Mouse (Mus musculus) layer of hippocampus, adult 9-11 months (tissue): Measurements from ENCODE around the gene Cyp2j5.
A peak's percentile ranks its signal among the peaks of the same experiment; 100 is the strongest.
"Not testable (repeated sequence)": the region's sequence is repeated elsewhere in the genome, so short reads cannot be mapped to it uniquely, and the experiment has no call there.

ENCODE experiments used
- DNase-seq: peaks from one replicate; pipeline ENCODE4 v3.0.0; 2022

Cyp2j5 gene

DNA sequence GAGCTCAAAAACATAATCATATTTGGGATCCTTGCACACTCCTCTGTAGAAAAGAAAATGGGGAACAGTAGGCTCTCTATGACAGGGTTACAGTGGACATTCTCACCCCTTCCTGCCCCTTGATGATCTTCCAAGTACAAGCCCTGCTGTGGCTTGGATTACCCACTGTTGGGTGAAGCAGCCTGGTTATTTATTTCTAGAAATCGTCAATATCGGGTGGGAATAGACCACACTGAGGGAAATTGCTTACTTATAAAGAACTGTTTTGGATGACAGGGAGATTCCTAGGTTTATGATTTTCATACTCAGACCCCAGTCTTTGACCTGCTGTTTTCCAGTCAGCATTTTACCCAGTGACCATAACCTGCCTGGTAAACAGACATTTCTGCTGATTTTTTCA, at the start of gene Cyp2j5:
Gene Cyp2j5 (minus strand): TSS at position 164 of the 400 bp plus-strand sequence.
- DNase-seq = no peak

DNA sequence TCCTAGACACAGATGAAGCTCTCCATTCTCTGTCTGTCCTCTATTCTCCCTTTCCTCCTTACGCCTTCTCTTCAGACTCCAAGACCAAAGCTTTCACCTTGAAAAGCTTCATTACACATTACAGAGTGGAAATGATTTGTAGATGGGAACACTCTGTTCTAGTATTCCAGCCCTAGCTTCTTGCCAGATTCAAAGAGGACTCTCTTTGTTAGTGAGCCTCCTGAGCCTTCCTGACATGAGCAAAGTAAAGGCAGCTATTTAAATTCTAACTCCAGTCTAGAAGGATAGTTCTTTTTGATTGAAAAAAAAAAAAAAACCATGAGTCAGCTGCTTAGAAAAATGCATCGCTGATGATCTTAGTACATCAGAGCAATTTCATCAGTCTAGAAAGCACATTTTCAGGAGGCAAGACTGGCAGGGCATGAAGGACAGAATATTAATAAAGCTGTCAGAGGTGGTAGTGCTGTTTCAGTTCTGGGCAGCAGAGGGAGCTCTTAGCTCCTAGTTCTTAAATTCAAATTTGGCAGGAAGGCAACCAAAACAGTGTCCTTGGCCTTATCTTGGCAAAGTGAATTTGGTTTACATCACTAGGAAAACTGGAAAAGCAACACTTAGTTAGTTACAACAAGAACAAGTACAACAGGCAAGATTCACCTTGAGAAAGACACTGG, 41.5 kb upstream of the Cyp2j5 start:
- DNase-seq = peak; percentile 51

DNA sequence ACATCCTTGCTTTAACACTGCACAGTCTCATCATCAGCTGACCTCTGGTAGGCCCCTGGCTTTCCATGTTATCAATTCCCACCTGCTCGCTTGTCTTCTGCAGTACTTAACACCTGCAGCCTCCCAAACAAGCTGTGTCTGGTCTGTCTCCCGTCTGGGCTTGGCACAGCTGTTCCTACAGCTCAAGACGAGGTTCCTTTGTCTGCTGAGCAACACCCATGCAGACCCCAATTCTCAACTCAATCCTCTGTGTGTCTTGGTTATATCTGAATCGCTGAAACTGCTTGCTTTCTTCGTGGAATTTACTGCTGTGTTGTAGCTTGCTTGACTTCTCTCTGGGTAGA, 34.2 kb upstream of the Cyp2j5 start:
- no peak for DNase-seq

DNA sequence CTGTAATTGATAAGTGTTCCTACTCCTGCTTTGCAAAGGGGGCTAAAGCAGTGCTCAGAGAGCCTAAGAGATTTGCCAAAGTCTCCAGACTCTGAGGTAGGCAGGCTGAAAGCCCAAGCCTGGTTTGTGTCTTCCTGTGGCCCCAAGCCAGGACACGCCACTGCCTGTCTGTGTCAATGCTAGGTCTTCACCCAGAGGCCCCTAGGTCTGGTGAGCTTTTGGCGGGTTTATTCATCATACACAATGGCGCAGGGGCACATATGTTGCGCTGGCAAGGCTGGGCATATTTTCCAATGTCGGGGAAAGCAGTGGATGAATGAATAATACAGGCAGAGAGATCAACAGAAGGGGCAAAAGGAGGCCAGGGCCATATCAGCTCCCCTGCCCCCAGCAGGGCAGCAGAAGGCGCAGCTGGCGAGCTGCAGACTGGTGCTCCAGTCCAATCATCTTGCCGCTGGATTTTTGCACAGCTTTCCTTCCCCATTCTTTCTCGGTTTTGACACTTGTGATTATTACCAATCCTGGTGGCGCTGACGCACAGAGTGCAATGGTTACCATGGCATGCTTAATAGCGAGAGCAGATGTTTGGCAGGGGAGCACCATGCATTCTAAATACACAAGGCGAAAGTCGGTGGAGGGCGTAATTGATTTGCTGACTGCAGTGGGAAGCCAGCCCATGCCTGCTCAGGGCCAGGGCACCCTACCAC, 33.7 kb upstream of the Cyp2j5 start:
- peak; percentile 60 for DNase-seq

DNA sequence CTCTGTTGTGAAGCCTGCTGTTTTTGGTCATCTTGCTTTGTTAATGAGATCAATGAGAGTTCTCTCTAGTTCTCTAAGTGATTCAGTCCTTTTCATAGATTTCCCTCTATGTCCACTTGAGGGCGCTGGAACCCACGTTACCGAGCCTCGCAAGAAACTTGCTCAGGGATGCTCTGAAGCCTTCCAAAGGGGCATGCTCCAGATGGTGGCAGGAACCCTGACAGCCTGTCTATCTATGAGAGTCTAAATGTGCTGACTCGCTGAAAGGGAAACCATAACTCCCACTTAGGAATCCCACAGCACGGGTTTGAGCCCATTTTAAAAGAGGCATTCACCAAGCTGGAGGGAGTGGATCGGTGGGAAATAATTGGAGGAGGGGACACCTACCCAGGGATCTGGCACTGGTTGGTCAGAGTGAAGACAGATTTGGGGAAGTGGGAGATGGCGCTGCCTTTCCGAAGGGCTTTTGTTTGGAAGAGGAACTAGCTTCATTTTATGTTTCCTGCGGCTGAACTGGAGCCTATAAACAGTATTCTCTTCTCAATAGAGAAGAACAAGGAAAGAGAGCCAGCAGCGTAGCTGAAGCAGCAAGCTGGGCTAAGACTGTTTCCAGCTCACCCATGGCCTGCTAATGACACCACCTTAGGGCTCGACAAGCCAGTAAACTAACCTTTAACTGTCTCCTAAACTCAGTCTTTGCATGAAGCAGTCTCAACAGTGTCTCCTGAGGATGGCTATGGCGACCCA, 32.8 kb upstream of the Cyp2j5 start:
- peak; percentile 78 for DNase-seq

DNA sequence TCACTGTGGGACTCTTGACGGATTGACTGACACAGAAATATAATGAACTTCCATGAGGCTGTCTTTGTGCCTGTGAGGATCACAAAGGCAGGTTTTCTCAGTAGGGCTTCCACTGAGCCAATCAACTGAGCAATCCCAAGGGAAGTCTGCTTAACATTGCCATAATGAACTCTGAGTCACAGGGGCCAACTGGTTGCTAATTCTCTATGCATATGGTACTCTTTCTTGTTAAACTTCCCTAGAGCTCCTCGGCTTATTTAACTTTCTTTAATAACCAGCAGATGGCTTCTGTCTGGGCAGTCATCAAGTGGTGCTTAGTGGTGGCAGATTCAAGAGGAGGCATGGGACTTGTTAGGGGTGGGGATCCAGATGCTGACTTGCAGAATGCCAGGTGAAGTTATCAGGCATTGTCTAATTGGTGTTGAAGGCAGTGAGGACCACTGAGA, 23.4 kb upstream of the Cyp2j5 start:
- DNase-seq = no peak

DNA sequence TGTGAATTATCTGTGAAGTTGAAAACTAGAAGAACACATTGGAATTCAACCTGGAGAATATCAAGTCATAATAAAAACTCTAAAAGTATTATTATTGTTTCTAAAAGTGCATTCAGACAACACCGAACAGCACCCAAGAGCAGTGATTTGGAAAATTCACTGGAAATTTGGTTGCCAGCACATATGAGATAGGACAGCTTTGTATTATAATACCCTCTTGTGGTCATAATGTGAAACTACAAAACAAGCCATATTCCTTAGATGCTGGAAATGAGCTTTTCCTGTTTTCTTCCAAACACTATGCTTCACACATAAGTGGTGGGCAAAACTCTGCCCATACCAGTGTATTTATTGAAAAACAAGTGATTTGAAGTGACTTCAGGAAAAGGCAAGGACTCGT, 19.5 kb upstream of the Cyp2j5 start:
- DNase-seq = no peak

DNA sequence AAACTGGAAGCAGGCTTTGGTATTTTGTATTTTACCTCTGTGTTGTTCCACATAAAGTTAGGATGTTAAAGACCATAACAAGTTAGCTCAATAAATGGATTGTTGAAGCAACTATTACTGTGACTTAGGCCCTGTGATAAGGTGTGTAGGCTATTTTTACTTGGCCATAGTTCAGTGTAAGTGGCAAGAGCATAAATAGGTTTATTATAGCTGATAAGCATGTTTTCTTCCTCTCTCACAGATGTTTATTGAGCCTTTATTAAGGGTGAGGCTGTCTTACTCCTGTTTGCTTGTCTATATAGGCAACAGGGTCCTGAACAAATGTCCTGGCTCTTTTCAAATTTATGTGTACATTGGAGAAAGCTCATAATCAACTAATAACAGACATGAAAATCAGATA, 17.0 kb upstream of the Cyp2j5 start:
- no peak for DNase-seq

DNA sequence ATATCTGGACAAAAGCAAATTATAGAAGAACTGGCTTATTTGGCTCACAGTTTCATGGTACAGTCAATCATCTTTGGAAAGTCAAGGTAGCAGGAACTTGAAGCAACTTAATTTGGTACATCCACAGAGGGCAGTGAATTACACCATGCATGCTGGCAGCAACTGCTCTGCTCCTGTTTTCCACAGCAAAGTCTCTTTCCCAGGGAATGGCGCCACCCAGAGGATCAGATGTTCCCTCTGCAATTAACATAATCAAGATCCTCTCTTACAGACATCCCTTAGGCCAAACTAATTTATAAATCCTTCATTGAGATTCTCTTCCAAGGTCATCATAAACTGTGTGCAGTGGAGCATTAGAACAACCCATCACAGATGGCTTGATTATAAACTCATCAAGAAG, 16.3 kb upstream of the Cyp2j5 start:
- peak; percentile 17 for DNase-seq

DNA sequence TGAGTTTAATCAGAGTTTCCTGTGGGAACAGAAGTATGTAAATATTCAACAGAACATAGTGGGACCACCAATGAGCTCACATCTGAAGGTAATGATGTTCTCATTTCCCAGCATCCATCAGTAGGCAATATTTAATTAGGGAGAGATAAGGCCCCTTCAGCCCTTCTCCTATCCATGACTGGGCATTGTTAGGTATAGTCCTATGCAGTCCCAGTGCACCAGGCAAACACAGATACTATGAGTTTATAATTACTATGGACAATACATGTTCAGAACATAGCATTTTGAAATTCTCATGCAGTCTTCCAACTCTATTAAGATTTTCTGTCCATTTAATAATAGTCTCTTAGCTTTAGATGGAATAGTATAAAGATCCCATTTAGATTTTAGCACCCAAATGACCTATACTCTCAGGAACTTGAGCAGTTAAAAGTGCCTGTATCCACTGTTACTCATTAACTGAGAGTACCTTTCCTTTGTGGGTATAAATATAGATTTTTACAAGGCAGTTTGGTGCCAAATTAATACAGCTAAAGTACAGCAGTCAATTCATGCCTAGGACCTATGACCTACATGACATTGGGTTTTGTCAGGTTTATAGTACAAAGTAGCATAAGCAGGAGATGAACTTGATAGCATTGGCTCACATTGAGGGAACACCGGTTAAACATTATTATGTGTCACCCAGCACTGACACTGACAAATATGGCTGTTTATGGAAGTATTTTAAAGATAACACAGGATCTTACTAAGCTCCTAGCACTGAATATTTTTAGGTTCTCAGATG, 907 bp upstream of the Cyp2j5 start:
- DNase-seq = no peak

DNA sequence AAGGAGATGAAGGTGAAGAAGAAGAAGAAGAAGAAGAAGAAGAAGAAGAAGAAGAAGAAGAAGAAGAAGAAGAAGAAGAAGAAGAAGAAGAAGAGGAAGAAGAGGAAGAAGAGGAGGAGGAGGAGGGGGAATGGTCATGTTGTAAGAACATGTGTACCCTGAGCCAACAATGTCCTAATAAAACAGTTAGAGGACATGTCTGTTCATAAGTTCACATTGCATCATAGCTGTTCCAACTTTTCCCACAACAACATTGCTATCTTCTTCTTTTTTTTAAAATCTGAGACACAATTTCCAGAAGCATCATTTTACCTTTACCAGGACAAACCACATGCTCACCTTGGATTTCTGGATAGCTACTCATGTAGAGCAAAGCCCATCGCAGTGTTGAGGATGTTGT, 28.5 kb downstream of the Cyp2j5 start:
- DNase-seq = no peak

DNA sequence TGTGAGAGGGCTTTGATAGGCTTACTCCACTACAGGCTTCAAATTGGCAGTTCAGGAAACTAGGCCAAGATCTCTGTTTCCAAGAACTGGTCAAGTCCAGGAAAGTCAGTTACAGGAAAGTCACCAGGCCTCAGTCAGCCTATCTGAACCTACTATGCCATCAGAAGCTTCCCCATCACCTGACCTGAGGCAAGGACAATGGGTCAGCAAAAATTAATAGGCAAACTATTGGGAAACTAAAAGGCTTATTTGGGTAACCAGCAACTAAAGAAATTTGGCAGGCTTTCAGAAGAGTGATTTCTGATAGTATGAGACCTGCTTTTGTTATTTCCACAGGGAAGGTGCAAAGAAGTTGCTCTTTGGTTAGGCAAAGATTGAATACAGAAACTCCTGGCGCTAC, 41.5 kb downstream of the Cyp2j5 start:
- DNase-seq = no peak

DNA sequence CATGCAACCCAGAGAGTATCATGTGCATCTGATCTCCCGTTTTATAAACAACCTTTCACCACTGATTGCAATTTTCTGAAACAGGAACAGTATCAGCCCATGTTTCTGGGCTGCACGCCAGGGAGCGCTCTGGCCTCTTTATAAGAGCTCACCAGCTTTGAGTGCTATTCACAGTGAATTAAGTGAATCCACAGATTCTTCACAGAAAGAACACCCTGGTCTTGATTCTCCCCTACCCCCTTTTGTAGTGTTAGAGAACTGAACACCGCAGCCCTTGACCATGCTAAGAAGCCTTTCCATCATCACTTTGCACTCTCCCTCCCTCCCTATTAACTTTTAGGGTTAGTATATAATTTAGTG, 72.2 kb downstream of the Cyp2j5 start:
- DNase-seq = peak; percentile 79

DNA sequence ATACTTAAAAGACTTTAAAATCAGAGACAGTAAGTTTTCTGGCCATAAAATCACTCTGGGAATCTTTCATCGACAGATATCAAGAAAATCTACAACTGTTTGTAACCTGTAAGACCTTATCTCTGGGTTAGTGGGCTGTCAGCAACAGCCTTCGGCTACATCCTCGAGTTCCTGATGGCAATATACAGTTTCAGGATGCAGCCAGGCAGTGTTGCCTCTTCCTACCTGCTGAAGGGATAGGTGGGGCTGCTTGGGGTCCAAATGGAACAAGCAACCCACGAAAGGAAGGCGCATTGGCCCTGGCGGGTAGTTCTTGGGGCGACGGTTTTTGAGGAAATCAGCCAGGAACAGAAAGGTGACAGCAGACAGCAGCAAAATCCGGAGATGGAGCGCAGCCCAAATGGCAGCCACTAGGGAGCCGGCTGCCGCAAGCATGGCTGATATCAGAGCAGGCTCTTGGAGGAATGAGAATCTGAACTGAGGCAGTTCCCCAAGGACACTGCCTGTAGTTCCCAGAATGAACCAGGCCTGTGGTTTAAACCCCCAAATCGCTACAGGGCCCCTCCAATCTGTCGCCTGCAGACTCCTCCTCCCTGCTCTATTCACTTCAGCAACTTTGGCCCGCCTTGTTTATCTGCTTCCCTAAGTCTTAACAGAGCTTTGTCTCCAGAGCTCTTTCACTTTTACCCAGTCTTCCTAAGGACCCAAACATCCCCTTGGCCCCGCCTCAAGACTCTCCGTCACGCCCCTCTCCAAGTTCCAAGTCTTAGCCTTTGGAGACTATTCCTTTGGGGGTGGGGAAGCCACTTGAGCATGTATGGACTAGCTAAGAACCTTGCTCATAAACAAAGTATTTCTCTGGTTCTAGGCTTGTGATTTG, 72.8 kb downstream of the Cyp2j5 start, which contains the start of gene Cyp2j9:
Gene Cyp2j9 (minus strand): TSS at position 668 of the 880 bp plus-strand sequence.
- no peak for DNase-seq

DNA sequence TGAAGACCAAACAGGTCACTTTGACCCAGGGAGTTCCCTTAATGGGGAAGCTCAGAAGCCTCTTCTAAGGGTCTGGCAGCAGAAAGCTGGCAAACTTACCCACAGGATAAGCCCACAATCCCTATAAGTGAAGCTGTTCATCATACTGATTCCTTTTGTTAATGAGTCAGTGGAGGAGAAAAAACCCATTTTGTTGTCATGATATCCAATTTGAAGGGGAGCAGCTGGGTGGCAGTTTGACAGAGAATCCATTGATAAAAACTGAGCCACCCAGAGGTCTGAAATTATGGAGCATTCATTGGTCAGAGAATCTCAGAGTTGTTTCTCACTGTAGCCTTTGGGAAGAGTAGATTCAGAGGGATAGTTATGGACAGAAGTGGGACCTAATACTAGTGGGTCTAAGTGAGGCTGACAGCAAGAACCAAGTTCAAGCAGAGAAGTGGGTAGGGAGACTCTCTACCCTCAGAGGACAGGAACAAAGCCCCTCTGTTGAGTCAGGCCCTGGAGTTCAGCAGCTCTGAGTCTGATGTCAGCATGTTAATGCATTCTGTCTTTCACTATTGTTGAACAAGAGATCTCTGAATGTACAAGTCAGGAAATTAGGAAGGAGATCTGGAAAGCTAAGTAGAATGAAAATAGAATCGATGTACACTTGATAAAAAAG, 82.4 kb downstream of the Cyp2j5 start:
- peak; percentile 28 for DNase-seq

DNA sequence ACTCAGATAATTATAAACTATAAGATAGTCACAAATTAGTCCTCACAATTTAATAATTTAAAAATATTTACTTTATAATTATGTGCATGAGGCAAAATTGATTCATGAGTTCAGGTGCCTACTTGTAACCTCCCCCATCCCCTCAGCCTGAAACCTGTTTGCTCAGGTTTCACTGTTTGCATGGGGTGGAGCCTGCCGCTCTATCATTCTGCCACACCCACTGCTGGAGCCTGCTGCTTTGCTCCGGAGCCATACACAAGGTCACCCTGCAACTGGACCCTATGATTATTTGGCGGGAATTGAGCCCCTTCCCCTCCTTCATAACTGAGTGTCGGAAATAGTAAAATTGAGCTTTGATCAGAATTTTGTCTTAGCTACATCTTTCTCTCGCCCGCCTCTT, 83.6 kb downstream of the Cyp2j5 start:
- not testable (repeated sequence) for DNase-seq
